Mouse (Mus musculus) heart, embryonic 10.5 days (tissue): ENCODE data around the gene Ss18l2. TPM values are rescaled to one million over a fixed set of nuclear protein-coding genes. Genes with fewer than 3 reads are reported as not detected.

Experiments used
- polyA plus RNA-seq: library from polyadenylated mRNA; unstranded; fragments of >200 nt; fragmentation: Nextera tagmentation; extraction: Ambion mirVana; gene quantifications from 2 replicates; pipeline ENCODE4 v1.2.1, GENCODE M21; 2016

Ss18l2 gene
- polyA plus RNA-seq, 1 experiment from 2014 or later, result 115 TPM

Other genes starting within 250 kb of the Ss18l2 start
- gene Cck, start 214.6 kb upstream of the Ss18l2 start, polyA plus RNA-seq, result 11.2 and 12.5 TPM in 2 replicates
- gene Lyzl4, start 68.2 kb upstream of the Ss18l2 start, polyA plus RNA-seq, result not detected in 2 replicates
- 0.30 and 0.63 TPM in 2 replicates for gene Vipr1, start 67.6 kb upstream of the Ss18l2 start, polyA plus RNA-seq
- gene Sec22c, start 4.8 kb upstream of the Ss18l2 start, polyA plus RNA-seq, result 7.0 and 8.8 TPM in 2 replicates
- 48.7 and 49.8 TPM in 2 replicates for gene Nktr, start 8.8 kb downstream of the Ss18l2 start, polyA plus RNA-seq
- 6.3 and 7.2 TPM in 2 replicates for gene Zfp651, start 49.0 kb downstream of the Ss18l2 start, polyA plus RNA-seq
- gene Klhl40, start 67.3 kb downstream of the Ss18l2 start, polyA plus RNA-seq, result 0.36 and 0.38 TPM in 2 replicates
- gene Hhatl, start 82.2 kb downstream of the Ss18l2 start, polyA plus RNA-seq, result 0.84 and 2.0 TPM in 2 replicates
- gene Ccdc13, start 129.1 kb downstream of the Ss18l2 start, polyA plus RNA-seq, result 0.21 and 0.28 TPM in 2 replicates
- 254 and 270 TPM in 2 replicates for gene Higd1a, start 148.0 kb downstream of the Ss18l2 start, polyA plus RNA-seq
- gene Ackr2, start 188.0 kb downstream of the Ss18l2 start, polyA plus RNA-seq, result 0.31 TPM in 1 of 2 replicates, not detected in the other
- not detected in 2 replicates for gene Cyp8b1, start 206.0 kb downstream of the Ss18l2 start, polyA plus RNA-seq
- 0.42 and 0.72 TPM in 2 replicates for gene Fam198a, start 240.7 kb downstream of the Ss18l2 start, polyA plus RNA-seq